Mouse (Mus musculus) embryo, embryonic 10.5 days (tissue): ENCODE measurements at regions not wholly inside any gene's neighbourhood (a gene's known extent, or its start where the extent isn't known, plus 50 kb on each side); places are given as distances from the start of the nearest gene placed in this dataset.

ENCODE experiments used
- DNase-seq: peaks from one replicate; pipeline ENCODE4 v3.0.0-alpha.2; 2015; ENCODE audit warnings: low spot score

- peak; percentile 81 for DNase-seq
Measured at GRCm38 (mm10) chr4:32074399-32075296, 110.8 kb downstream of the Map3k7 start.

DNA sequence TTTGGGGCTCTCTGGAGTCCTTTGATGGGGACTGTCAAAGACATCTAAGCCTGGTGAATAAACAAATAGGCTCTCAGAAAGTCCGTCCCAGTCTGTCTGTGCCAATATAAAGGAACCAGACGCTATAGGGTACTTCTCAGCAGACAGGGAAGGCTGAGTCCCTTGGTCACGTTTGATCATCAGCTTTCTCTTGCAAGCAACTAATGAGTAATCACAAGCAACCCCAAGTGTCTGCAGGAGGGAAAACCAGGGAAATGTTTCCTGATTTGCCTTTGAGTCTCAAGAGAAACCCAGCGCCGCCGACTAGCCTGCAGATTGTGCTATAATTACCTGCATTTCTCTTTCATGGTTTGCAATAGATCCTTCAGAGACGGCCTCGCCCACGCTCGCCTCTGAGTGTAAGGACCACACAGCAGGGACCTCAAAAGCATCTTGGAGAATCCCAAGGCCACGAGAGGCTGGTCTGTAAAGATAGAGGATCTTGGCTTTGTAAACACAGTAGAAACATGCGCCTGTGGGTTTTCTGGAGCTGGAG, 112.6 kb downstream of the Map3k7 start:
- no peak for DNase-seq

- peak; percentile 15 for DNase-seq
Measured at GRCm38 (mm10) chr4:32083456-32083855, 119.6 kb downstream of the Map3k7 start.

GRCm38 (mm10) chr4:32084250-32084869, 120.5 kb downstream of the Map3k7 start:
- DNase-seq: no peak

- no peak for DNase-seq
Measured at GRCm38 (mm10) chr4:32085040-32085439, 121.1 kb downstream of the Map3k7 start.

DNA sequence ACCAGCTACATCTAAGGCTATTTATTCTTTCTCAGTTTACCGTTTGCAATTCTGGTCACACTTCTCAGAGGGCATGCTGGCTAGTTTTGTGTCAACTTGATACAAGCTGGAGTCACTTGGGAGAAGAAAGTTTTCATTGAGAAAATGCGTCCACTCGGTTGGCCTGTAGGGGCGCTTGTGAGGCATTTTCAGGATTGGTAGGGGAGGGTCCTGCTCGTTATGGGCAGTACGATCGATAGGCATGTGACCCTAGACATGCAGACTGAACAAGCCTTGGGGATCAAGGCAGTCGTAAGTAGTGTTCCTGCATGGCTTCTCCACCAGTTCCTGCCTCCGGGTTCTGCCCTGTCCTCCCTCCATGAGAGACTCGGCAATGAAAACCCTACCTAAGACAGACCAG, 127.2 kb downstream of the Map3k7 start:
- DNase-seq: no peak

DNA sequence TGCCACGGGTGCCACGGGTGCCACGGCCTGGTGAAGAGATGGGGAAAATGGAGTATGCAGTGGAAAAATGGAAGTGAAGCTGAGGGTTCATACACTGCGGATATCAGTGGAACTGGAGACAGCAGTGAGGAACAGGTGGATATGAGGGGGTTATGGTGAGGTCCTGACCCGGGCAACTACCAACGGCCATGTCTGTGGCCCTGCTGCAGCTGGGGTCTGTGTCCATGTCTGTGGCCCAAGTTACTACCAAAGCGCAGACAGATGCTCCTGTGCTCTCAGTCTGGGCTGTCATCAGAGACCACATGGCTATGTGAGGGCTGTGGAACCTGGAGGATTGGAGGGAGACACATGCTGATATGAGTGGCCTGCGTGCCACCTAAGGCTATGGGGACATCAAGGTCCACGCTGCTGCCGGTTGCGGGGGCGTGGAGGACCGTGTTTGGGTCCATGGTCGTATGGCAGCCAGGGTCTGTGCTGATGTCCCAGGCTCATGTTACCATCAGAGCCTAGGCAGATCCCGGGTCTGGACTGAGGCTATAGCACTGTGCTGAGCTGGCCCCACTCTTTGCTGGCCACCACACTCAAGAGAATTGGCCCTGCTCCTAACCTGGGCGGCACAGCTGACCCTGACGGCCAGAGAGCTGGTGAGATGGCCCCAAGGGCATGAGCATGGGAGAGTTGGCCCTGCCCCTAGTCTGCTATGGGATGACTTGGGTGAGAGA, 128.6 kb downstream of the Map3k7 start:
- DNase-seq: no peak

DNA sequence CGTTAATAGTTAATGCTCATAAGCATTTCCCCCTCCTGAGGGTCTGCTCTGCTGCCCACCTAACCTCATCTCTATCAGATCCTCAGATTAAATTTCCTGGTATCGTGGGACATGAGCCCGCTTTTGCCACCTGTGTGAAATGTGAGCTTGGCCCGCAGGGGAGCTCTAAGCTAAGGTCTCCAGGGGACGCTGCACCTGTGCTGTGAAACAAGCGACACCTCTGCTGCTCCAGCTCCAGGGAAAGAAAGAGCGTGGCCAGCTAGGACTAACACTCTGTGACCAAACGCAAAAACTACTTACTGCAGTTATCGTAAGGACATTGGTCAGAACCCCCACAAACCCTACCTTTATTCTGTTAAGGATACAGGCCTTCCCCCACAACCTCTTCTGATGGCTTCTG, 134.3 kb downstream of the Map3k7 start:
- no peak for DNase-seq

GRCm38 (mm10) chr4:32101002-32101401, 137.1 kb downstream of the Map3k7 start:
- DNase-seq: no peak

DNA sequence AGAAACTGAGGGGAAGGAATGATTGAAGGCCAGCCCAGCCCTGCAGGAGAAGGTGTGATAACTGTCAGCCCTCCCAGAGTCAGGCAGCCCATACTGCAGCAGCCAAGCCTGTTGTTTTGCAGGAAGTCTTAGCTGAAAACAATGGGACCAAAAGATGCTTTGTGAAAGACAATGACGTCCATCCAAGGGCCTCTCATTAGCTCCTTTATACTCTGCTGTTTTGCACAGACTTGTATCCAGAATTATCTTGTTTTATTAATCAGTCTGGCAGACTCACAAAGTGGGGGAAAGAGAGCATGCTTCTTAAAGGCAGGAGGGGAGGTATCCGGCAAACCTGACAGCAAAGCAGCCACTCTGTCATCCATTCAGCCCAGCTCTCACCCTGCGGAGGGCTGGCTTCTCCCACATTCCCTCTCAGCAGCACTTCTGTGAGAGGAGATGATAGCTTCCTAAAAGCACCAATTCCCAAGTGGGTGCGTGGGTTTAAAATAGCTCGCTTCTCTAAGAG, 131.9 kb upstream of the Bach2 start:
- peak; percentile 16 for DNase-seq

DNA sequence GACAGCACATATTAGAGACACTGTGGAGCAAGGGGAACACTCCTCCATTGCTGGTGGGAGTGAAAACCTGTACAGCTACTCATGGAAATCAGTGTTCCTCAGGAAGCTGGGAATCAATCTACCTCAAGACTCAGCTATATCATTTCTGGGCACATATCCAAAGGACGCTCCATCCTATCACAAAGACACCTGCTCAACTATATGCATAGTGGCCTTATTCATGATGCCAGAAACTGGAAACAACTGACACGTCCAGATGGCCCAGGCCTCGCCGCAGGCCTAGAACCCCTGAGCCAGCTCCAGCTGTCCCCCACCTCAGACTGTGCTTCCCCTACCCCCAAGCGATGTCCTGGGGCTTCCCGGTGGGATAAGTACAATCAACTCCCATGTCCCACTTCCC, 116.3 kb upstream of the Bach2 start:
- no peak for DNase-seq

DNA sequence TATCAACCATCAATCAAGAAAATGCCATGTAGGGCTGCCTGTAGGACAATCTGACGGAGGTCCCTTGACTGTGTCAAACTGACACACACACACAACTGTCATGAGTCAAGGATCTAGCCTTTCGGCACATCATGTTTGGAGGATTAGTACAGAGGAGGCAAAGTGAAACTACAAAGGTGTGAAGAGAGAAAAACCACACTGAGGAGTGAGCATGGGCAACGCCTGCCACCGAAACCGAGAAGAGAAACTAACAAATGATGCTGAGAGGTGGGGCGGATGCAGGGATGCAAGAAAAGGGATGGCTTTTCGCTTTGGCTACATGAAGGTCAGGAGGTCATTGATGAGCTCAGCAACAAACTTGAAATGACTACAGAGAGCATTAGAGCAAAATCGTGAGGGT, 111.8 kb upstream of the Bach2 start:
- DNase-seq: no peak

GRCm38 (mm10) chr4:32130594-32130993, 108.0 kb upstream of the Bach2 start:
- DNase-seq: peak; percentile 43

DNA sequence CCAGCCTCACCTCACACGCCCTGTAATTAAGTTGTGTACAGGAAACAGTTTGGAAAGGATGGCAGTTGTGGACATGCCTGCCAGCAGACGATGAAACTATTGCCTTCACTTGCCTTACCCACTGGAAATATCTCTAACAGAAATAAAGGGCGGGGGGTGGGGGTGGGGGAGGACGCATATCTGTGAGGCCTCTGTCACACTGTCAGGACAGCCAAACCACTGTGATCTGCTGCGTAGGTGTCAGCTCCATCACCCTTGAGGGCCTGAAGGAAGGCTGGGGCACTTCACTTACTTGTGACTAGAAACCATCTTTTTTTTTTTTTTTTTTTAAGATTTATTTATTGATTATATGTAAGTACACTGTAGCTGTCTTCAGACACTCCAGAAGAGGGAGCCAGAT, 106.8 kb upstream of the Bach2 start:
- DNase-seq: no peak

- no peak for DNase-seq
Measured at GRCm38 (mm10) chr4:32136151-32136550, 102.5 kb upstream of the Bach2 start.

DNA sequence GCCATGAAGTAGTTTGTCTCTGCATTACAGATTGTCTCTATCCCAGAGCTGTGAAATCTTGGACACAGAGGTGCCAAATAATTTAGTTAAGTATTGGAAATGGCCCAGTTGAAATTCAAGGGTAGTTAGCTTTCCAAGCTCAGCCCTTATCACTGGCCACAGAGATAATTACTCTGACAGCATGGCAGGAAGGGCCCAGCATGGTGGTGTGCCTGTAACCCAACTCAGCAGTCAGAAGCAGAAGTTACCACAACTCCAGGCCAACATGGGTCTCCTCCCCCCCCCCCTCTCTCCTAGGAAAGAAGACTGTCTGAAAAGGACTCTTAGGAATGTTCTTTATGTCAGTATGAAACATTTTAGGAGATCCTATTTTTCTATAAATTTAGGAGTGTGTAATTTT, 101.4 kb upstream of the Bach2 start:
- no peak for DNase-seq

- no peak for DNase-seq
Measured at GRCm38 (mm10) chr4:32137966-32138365, 100.6 kb upstream of the Bach2 start.

DNA sequence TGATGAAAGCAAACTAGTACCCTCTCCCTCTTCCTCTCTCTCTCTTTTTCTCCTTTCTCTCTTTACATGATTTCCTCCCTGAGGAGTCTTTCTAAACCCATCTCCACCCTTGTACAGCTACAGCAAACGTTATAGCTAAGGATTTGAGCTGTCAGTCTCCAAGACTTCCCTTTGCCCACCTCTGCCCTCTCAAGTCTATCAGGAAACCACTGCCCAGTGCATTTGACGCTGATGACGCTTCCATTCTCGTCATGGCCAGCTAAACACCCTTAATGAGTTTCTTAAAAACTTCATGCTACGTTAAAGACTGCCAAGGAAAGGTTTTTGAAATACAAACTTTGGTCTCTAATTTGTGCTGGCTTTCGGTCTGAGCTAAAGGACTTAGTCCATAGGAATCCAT, 99.0 kb upstream of the Bach2 start:
- DNase-seq: no peak

GRCm38 (mm10) chr4:32140068-32140467, 98.5 kb upstream of the Bach2 start:
- no peak for DNase-seq

DNA sequence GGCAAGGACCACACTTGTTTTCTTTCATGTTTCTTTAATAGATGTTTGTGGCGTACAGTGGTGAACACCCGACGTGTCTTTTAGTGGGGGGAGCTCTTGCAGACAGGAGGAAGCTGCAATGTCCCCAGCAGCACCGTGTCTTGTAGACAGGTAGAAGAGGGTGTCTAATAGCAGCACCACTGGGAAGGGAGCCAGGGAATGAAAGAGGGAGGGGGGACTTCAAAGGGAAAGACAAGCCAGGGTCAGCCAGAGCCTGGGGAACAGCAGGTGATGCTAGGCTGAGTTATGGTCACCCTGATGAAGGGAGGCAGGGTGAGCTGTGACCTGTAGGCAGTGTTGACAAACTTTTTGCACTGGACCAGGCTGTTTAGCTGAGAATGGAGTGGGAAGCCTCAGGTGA, 96.4 kb upstream of the Bach2 start:
- no peak for DNase-seq

DNA sequence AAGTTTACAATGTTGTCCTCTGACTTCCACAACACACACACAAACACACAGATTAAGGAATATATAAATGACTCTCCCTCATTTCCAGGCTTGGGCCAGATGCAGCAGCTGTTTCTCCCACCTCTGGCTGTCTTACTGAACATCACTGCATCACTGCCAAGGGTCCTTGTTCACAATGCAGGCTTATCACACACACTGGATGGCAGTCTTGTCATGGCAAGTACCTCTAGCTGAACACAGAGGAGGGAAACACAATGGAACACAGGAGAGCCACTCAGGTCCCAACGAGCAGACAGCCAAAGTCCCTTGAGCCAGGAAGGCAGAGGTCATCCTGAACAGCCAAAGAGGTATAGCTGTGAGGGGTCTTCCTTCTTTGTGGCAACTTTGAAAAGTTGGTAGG, 91.5 kb upstream of the Bach2 start:
- DNase-seq: no peak

DNA sequence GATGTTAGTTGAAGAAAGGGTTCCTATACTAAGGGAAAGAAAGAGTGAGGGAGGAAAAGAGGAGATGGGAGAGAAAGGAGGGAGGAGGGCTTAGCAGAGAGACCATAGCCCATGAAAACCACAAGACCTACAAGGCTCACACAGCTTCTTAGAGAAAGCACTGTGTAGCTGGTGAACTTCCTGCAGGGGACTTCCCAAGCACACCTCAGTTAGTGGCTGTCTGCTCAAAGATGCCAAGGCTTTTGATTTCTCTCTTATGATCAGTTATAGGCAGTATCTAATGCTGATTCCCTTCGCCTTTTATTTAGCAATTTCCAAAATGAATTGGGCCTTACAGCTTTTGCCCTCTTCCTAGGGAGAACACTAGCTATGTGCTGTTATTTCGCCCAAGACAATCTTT, 90.0 kb upstream of the Bach2 start:
- no peak for DNase-seq

GRCm38 (mm10) chr4:32149171-32149570, 89.4 kb upstream of the Bach2 start:
- no peak for DNase-seq
